Mouse (Mus musculus): Measurements from ENCODE around the gene Sprtn.

Gene Sprtn

DNA sequence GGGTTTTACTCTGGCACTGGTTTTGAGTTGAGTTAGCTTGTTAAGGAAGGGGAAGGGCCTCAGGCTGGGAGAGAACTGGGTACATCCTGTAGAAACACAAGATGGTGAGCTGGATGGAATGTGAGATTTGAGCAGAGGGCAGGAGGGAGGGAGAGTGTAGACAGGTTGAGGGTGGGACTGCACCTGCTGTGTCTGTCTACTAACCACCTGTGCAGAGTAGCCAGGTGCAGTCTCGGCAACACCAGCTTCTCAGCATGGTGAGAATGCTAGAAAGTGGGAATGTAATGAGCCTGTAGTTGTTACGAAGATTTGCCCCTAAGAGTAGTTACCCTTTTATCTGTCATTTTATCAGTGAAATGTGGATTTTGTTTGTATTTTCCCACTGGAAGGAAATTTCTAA, 7.8 kb downstream of the Sprtn start:
- no peak for DNase-seq (ENCODE audit: low read depth)

DNA sequence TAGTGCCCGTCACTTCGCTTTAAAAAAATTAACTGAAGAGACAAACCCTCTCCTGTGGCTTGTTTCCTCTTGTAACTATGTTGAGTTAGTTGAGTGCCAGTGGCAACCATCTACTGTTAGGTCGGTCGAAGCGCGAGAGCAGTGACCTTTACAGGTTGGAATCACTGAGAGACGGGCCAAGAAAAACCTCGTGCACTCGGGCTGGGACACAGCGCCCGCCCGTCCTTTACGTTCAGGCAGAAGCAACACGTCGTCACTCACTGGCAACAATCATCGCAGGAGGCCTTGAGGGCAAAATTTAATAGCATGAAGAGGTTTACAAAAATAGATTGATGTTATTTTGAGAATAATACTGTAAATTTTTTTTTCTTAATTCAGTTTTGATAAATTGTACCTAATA, 12.2 kb downstream of the Sprtn start:
- DNase-seq (ENCODE audit: low read depth): no peak

DNA sequence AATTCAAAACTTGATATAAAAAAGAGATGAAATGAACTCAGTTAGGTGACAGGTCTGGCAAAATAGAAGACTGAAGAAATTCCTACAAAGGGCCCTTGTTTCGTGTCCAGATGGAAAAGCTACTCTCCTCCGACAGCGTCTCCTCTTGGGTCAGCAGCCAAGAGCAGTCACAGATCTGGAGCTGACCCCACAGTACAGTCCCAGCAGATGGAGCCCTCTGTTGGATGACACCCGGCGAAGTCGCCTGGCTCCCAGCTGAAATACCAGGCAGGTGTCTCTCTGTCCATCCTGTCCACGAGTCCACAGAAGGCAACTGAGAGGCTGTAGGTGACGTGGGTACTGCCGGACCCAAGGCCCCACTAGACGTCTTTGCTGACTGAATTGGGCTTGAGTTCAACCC, 12.7 kb downstream of the Sprtn start:
- DNase-seq (ENCODE audit: low read depth): no peak

DNA sequence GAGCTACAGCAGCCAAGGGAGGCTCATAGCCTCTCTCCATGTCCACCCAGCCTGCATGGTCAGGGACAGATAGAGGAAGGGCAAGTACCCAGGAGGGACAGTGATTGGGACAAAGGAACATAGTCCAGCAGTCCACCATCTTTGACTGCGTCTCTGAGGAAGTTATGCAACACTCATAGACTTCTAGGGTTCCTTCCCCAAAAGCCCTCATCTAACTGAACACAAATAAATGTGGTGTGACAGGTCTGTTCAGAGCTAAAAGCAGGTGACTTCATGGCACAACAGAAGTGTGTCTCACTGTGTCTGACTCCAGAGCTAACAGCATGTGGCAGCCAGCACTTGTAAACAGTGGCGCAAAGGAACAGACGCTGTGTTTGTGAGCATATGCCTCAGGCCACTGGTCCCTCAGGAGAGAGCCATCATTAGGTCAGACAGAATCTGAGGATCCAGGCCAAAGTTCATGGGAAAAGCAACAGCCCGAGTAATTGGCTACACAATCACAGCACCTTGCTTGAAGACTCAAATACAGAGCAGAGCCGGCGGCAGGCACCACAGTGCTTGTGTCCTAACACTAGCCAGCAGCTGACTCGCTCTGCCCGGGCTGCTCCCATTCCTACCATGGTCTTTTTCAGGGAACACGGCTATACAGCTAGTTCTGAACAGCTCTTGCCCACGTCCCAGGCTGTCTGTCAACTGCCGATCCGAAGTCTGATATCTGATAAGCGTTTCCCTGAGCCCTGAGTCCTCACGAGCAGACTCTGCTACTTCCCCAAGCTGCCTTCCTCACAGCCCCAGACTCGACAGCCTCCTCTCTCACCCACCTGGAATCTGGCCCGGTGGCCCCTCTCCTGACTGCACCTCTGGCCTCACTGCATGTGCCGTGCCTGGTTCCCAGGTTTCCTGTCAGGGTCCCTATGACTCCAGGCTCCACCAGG, 14.5 kb downstream of the Sprtn start:
- no peak for DNase-seq (ENCODE audit: low read depth)

DNA sequence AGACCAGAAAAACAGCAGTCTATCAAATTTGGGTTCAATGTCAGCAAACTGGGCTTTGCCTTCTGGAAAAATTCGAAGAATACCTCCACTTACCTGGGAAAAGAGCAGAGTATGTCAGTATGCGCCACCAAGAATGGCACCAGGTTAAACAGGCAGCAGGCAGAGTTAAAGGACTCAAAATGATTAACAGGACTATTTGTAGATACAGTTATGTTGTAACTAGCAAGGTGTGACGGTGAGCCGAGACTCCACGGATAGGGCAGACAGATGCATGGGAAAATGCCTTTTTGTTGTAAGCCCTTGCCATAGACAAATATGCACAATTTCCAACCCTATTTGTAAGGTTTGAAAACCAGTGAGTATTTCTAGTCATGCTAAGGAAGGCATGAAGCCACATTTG, 16.4 kb downstream of the Sprtn start:
- DNase-seq (ENCODE audit: low read depth): no peak

DNA sequence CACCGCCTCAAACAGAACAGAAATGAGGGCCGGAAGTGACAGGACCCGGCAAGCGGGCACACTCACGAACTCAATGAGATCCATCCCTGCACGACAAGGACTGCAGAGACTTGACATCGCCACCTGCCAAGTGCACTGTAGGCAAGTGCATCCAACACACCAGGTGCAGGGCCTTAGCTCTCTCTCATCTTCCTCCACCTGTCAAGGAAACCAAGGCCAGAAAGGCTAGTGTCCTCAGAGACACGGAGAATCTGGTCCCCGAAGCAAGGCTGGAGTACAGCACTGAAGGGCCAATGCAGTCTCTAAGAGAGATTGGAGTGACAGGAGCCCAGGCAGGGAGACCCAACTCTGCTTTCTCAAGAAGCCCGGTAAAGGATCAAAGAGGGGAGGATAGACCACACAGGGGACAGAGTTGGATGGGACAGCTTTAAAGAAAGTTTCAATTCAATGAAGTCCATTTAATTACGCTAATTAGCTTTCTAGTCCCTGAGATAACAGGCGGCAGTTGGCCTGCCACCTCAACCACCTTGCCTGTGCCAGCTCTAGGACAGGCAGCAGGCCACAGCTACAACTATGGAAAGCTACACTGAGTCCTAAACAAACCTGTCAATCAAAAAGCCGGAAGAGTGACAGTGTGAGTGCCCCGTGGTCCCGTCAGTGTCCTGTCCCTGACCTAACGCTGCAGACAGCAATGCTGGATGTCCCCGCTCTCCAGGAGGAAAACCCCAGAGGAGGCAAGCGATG, 20.2 kb downstream of the Sprtn start:
- DNase-seq (ENCODE audit: low read depth): no peak

DNA sequence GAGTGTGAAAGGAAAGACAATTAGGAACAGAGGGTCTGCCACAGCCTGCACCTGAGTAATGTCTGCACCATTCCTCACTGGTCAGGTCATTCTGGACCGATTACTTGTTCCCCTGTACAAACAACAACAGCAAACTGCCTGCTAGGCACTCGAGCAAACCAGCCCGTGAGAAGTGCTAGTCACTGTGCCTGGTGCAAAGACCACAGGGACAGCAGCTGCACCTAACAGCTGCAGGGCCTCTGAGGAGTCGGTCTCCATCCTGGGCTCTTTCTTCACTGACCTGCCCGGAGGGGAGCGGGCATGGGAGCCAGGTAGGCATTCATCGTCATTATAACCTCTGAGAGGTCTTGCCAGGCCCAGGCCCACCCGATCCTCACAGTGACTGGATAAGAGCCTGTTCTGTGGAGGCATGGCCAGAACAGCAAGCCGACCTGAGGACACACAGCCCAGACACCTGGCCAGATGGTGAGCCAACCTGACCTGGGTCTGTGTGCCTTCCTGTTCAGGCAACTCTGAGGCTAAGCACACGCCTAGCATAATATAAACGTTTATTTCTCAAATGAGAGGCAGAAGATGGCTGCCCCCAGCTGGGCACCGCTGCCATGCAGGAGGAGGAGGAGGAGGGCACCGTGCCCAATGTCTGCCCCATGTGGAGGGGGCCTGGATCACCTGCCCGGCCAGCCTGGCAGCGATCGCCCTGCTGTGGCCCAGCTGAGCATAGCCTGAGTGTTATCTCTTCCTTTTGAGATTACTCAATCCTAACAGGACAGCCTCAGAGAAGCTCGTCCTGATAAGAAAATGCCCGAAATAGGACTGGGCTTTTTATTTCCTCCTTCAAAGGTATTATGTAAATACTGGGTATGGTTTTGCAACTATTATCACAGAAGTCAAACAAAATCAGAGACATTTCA, 23.9 kb downstream of the Sprtn start:
- no peak for DNase-seq (ENCODE audit: low read depth)

DNA sequence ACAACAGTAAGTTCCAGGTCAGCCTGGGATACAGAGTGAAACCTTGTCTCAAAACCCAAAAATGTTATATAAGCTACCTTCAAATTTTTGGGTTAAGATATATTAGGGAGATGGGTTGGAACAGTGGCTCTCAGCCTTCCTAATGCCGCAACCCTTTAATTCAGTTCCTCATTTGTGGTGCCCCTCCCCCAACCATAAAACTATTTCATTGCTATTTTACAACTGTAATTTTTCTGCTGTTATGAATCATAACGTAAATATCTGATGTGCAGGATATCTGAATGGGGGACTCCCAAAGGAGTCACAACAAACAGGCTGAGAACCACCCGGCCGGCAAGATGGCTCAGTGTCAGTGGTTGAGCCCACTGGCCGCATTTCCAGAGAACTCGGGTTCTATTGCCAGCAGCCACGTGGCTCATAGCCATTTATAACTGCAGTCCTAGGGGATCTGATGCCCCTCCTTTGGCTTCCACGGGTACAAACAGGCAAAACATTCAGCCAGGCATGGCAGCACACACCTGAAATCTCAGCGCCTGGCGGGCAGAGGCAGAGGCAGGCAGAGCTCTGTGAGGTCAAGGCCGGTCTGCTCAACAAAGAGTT, 24.9 kb downstream of the Sprtn start:
- DNase-seq (ENCODE audit: low read depth): no peak

DNA sequence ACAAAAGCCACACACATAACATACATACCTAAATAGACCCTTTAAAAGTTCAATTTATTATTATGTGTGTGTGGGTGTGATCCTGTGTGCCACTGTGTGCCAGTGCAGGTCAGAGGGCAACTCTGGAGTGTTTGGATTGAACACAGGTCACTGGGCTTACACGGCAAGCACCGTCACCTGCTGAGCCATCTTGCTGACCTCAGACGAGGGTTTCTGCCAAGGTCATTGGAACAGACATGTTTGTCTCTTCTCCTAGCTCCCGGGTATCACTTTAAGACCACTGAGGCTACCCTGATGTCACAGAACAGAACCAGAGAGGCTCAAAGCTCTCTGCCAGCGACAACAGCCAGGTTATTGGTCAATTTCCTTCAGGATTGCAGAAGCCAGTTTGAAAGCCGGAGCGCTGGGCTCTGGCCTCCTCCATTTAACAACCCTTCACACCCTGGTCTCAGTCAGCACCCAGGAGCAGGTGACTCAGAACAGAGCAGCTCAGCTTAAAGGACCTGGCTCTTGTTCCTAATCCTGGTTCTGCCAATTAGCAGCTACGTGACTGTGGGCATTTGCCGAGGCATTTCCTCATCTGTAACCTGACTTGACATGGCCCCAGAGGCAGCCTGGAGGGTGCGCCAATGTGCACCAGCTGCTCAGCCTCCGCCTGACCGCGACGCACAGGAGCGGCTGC, 26.4 kb downstream of the Sprtn start:
- no peak for DNase-seq (ENCODE audit: low read depth)

DNA sequence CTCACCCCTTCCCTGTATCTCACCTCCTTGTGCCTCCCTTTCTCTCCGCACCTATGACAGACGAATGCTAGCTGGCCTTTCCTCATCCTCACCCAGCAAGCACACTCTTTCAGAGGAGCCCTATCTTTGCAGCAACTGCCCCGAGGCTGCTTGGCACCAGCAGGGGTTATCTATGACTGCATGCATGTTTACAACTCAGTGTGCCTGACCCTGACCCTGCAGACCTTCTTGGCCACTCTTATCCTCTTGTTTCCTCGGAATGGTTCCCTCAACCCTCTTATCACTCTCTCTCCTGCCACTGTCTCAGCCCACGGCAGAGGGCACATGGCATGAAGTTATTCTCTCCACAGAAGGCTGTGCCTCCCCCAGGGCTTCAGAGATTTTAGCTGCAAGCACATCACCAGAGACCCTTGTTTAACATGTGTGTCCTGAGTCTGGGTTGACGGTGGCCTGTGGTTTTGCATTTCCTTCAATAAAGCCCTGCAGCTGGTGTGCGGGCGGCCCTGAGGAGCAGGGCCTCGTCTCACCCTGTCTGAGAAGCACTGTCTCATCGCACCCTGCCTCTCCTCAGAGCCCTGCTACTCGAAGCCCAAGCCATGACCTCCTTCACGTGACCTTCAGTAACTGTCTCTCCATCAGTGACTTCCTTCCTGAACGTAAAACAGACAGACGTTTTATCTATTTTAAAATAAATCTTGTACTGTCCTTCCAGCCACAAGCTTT, 28.0 kb downstream of the Sprtn start:
- no peak for DNase-seq (ENCODE audit: low read depth)

DNA sequence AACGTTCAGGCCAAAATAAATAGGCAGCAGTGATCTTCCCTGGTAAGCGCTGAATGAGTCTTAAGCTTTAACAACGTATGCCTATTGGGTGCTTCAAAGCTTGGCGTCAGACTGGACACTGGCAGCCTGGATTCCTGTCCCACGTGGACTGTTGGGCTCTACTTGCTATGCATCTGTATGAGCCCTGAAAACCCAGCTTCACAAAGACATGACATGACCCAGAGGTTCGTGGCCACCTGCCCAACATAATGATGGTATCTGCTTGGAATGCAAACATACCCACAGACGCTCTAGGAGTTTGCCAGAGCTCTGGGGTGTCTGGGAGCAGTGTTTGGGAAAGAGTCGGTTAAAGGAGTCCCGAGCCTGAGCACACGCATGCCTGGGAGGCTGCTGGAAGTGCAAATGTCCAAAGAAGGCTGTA, 28.7 kb downstream of the Sprtn start:
- DNase-seq (ENCODE audit: low read depth): peak; percentile 100

DNA sequence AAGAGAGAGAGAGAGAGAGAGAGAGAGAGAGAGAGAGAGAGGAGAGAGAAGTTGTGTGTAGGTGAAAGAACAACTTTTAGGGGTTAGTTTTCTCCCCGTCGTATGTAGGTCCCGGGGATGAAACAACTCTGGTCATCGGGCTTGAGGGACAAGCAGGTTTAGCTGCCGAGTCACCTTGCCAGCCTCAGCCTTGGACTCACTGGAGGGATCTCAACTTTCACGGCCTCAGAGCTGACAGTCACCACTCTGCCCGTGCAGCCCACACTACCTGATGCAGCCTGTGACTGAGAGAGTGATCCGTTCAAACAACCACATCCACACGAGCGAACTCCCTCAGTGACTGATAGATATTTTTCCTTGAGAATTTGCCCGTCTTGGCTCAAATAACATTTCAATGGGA, 31.3 kb downstream of the Sprtn start:
- DNase-seq (ENCODE audit: low read depth): no peak

DNA sequence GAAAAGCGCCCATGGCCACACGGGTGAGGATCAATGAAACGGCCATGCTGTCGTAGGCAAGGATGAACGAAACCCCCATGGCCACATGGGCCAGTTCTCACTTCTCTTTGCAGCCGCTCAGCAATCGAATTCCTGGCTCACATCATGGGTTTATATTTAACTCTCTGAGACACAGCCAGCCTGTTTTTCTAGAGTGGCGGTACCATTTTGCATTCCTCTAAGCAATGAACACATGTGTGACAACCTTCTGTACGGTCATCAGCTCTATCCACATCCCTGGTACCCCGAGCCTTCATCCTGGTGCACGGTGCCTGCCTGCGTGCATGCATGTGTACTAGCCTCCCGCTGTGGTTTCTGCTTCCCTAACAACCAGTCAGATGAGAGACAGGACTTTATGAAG, 32.4 kb downstream of the Sprtn start:
- no peak for DNase-seq (ENCODE audit: low read depth)

DNA sequence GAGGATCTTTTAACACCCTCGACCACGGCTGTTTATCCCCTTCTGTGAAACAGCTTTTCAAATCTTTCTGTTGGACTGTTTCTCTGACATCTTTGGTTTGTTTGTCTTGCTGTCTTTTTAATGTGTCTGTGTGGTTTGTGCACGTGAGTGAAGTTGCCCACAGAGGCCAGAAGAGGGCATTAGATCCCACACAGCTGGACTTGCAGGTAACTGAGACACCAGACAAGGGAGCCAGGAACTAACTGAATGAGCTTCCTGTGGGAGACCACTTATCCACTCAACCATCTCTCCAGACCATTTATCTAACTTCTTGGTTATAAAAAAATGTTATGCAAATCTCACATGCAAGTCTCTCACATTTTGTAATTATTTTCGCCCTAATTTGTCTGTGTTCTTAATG, 33.0 kb downstream of the Sprtn start:
- DNase-seq (ENCODE audit: low read depth): no peak

DNA sequence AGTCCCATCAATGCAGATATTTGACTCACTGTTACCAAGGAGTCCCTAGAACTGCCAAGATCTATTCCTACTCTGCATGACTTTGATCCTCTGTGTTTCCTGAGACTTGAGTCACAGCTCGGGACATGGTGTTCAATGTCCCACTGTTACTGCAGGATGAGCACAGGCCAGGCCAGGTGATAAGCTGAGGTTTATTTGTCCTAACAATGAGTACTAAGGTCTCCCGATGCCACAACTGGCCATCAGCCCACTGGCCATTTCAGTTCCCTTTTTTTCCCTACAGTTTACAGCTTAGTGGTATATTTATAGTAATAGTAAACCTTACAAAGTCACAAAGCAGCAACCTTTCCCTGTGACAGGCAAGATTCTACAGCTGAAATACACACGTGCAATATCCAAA, 34.7 kb downstream of the Sprtn start:
- no peak for DNase-seq (ENCODE audit: low read depth)

DNA sequence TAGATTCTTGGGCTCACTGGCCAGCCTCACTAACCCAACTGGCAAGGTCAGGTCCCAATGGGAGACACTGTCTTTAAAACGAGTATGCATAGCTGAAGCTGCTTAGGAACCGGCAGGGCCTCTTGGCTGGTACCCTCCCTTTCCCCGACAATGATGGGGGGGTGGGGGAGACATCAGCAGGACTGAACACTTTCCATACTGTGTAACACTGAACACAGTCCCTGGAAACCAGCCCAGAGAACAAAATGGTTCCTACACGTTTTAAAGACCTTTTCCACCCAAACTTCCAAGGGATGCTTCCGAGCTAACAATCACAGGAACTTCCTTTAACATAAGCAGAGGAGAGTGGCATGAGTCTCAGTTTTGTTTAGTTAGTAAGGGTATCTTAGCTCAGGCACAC, 37.4 kb downstream of the Sprtn start:
- DNase-seq (ENCODE audit: low read depth): no peak

DNA sequence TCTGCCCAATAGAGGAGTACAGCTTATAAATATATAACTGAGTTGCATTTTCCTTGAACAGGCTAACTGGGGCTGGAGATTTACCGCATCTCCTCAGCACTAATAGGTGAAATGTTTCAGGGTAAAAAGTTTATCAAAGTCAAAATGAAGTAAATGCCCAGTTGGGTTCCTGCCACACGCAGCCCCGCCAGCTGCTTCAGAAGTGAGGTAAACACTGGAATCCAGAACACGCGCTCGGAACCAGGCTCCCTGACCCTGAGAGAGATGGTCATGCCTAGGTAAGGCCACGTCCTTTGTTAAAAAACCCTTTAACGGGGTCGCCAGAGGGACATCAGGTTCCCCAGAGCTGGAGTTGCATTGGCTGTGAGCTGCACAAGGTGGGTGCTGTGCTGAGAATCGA, 39.0 kb downstream of the Sprtn start:
- DNase-seq (ENCODE audit: low read depth): no peak

DNA sequence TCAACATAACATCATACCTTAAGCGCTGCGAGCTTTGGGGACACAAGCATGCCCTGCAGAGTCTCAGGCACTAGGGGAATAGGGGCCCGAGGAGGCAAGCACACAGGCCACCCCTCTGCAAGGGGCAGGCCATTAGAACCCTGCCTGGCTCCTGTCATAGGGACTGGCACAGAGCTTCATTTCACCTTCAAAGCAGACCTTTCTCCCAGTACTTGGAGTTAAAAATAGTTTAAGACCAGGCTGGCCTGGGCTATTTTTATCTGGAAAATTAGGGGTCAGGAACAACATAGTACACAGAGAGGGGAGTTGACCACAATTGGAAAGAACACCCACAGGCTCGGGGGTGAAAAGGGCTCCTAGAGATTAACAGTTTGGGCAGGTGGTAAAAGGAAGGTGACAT, 39.6 kb downstream of the Sprtn start:
- DNase-seq (ENCODE audit: low read depth): no peak

DNA sequence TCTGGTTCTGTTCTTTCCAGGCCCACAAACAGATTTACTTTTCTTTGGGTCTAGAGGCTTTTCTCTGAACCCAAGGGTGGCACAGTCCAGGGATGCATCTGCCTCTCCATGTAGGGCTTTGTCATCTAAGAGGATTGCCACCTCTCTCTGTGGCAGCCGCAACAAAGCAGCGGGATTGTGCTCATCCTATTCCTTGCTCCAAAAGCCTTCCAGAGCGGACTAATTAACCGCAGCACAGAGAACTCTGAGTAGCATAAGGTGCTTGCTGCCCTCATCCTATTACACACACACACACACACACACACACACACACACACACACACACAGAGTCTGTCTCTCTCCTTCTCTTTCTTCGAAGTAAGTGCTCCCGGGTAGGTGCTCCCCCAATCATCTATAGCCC, 46.1 kb downstream of the Sprtn start:
- DNase-seq (ENCODE audit: low read depth): no peak

DNA sequence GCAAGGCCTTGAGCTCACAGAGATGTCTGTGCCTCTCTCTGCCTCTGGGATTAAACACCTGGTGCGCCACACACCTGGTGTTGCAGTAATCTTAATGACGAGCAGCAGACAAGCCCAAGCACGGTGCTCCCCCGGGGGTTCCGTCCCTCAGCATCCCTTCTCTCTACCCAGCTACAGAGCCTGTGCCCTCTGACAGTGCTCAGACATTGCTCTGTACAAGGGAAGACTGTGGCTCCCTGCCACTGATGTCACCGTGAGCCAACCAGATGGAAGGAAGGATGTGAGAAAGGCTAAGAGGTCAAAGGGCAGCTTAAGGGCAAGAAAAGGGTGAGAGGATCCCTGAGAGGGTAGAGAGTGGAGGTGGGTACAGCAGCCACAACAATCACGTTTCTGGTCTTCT, 46.7 kb downstream of the Sprtn start:
- no peak for DNase-seq (ENCODE audit: low read depth)

All from fibroblast of lung, adult 2 months (primary cell).